31 mouse cellular contexts compared by ENCODE assay signal in genomic region chr14:105728841-105729240, GRCm38 (mm10).
"Had no signal": no experiment of that assay in that cellular context is flagged by ENCODE, and none has a peak within 500 bp of the region (broad histone marks: within the 10 kb centered on the region; RNA-seq: fewer than 3 reads in every experiment).

No protein-coding gene starts in this region.

- H3K9ac ChIP-seq: limb, embryonic 12.5 days; limb, embryonic 13.5 days; limb, embryonic 15.5 days; liver, embryonic 12.5 days; liver, embryonic 13.5 days; liver, embryonic 14.5 days; liver, embryonic 15.5 days; liver, postnatal 0 days; lung, embryonic 14.5 days; lung, embryonic 15.5 days; midbrain, embryonic 12.5 days; midbrain, embryonic 13.5 days; midbrain, embryonic 15.5 days; neural tube, embryonic 12.5 days had no signal

- H3K4me3 ChIP-seq: left cerebral cortex, adult 2 months; limb, embryonic 12.5 days; limb, embryonic 13.5 days; limb, embryonic 15.5 days; liver, embryonic 12.5 days; liver, embryonic 13.5 days; liver, embryonic 15.5 days; lung, embryonic 15.5 days; megakaryocyte, embryonic 14.5 days; midbrain, embryonic 10.5 days; midbrain, embryonic 12.5 days; midbrain, embryonic 13.5 days; midbrain, embryonic 15.5 days; myocyte; neural tube, embryonic 12.5 days had no signal

- H3K4me2 ChIP-seq: limb, embryonic 12.5 days; limb, embryonic 13.5 days; limb, embryonic 15.5 days; liver, embryonic 11.5 days; liver, embryonic 12.5 days; liver, embryonic 13.5 days; liver, embryonic 15.5 days; lung, embryonic 14.5 days; lung, embryonic 15.5 days; midbrain, embryonic 12.5 days; midbrain, embryonic 13.5 days; midbrain, embryonic 15.5 days; neural tube, embryonic 12.5 days had no signal

- H3K27ac ChIP-seq: left cerebral cortex, adult 2 months; limb, embryonic 12.5 days; limb, embryonic 13.5 days; limb, embryonic 15.5 days; liver, embryonic 12.5 days; liver, embryonic 13.5 days; liver, embryonic 14.5 days; liver, embryonic 15.5 days; lung, embryonic 15.5 days; macrophage; midbrain, embryonic 10.5 days; midbrain, embryonic 12.5 days; midbrain, embryonic 13.5 days; midbrain, embryonic 15.5 days; neural tube, embryonic 12.5 days had no signal

- H3K36me3 ChIP-seq: limb, embryonic 12.5 days; limb, embryonic 13.5 days; limb, embryonic 15.5 days; liver, embryonic 12.5 days; liver, embryonic 13.5 days; liver, embryonic 15.5 days; lung, embryonic 15.5 days; midbrain, embryonic 10.5 days; midbrain, embryonic 12.5 days; midbrain, embryonic 13.5 days; midbrain, embryonic 15.5 days; neural tube, embryonic 12.5 days had no signal

- ATAC-seq: liver, embryonic 12.5 days; liver, postnatal 0 days; lung, postnatal 0 days; midbrain, embryonic 13.5 days; midbrain, embryonic 15.5 days; midbrain, embryonic 16.5 days had no signal

- H3K27me3 ChIP-seq: limb, embryonic 12.5 days; limb, embryonic 13.5 days; limb, embryonic 15.5 days; liver, embryonic 12.5 days; liver, embryonic 13.5 days; liver, embryonic 15.5 days; lung, embryonic 15.5 days; megakaryocyte, embryonic 14.5 days; midbrain, embryonic 12.5 days; midbrain, embryonic 13.5 days; midbrain, embryonic 15.5 days; neural tube, embryonic 12.5 days had no signal

- DNase-seq: left cerebral cortex, postnatal 4 days; liver; liver, embryonic 13.5 days; liver, postnatal 0 days; lung, adult 18-20 months; lung, adult 2 months; lung, embryonic 14.5 days; lung, postnatal 10 days; lung, postnatal 14 days; lung, postnatal 36 days; lung, postnatal 4 days; midbrain, embryonic 14.5 days had no signal

- H3K9me3 ChIP-seq: limb, embryonic 12.5 days; limb, embryonic 13.5 days; limb, embryonic 15.5 days; liver, embryonic 12.5 days; liver, embryonic 13.5 days; liver, embryonic 15.5 days; lung, embryonic 15.5 days; megakaryocyte, embryonic 14.5 days; midbrain, embryonic 10.5 days; midbrain, embryonic 12.5 days; midbrain, embryonic 13.5 days; midbrain, embryonic 15.5 days; neural tube, embryonic 12.5 days had no signal
